Mouse (Mus musculus): Measurements from ENCODE around the gene Rps6kl1.

DNA sequence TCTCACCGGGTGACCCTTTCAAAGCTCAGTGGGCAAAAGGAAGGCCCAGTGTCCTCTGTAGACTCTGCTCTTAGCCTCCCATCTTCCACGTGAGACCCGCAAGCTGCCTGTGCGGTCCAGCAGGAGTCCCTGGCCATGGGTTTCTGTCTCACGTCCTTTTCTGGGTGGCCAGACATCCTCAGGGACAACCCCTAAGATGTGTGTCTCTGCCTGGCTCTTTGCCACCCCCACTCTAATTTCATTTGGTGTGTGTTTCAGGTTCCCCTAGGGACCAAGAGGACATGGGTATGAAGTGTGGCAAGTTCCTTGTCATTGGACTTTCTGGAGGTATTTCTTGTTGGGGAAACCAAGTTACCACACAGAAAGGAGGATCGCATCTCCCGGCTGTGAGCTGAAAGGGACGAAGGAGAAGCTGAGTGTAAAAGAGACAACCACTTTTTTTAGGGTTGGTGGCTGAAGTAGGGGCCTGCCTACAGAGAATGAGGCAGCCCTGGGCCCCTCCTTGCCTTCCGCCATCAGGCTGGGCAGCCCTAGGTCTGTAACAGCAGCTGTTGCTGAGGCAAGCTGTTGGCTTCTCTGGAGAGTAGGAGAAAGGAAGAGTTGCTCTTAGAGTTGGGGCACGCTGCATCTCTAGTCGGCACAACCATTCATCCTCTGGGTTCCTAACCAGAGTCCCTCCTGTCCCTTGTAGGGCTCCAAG lies 43.0 kb upstream of the Rps6kl1 start:
- TF ChIP-seq CTCF (IDR thresholded peaks at IDR 0.05; ENCODE audit: borderline replicate concordance, insufficient read depth, low read length) (no peak), POLR2A (IDR thresholded peaks at IDR 0.05; ENCODE audit: low read depth, low read length) (no peak)

Data from embryonic fibroblast, embryonic 13.5 days (primary cell).